Mouse (Mus musculus) kidney, adult 11 months (tissue): ENCODE results near the gene Iqcj.

Experiments
- DNase-seq: peaks from one replicate; pipeline ENCODE4 v3.0.0; 2022

The Iqcj gene

GRCm38 (mm10) chr3:67892026-67892705, at the start of gene Iqcj, which contains the start of gene Iqschfp:
Gene Iqcj, plus strand, starts transcription at chr3:67892220.
Gene Iqschfp, plus strand, starts transcription at chr3:67892232.
- no peak for DNase-seq

GRCm38 (mm10) chr3:67852397-67852796, 39.6 kb upstream of the Iqcj start:
- no peak for DNase-seq

- DNase-seq = no peak
Measured at GRCm38 (mm10) chr3:67861524-67861923, 30.5 kb upstream of the Iqcj start.

- no peak for DNase-seq
Measured at GRCm38 (mm10) chr3:67867420-67868065, 24.5 kb upstream of the Iqcj start.

GRCm38 (mm10) chr3:67869424-67869823, 22.6 kb upstream of the Iqcj start:
- DNase-seq = no peak

- no peak for DNase-seq
Measured at GRCm38 (mm10) chr3:67877253-67877652, 14.8 kb upstream of the Iqcj start.

- no peak for DNase-seq
Measured at GRCm38 (mm10) chr3:67884335-67884734, 7.7 kb upstream of the Iqcj start.

GRCm38 (mm10) chr3:67886176-67886575, 5.8 kb upstream of the Iqcj start:
- DNase-seq = no peak

GRCm38 (mm10) chr3:67887251-67887650, 4.8 kb upstream of the Iqcj start:
- no peak for DNase-seq

GRCm38 (mm10) chr3:67892768-67893167, 748 bp downstream of the Iqcj start:
- no peak for DNase-seq

- DNase-seq = no peak
Measured at GRCm38 (mm10) chr3:67902517-67902916, 10.5 kb downstream of the Iqcj start.

GRCm38 (mm10) chr3:67908586-67908985, 16.6 kb downstream of the Iqcj start:
- no peak for DNase-seq

- DNase-seq = no peak
Measured at GRCm38 (mm10) chr3:67918098-67918497, 26.1 kb downstream of the Iqcj start.

- DNase-seq = no peak
Measured at GRCm38 (mm10) chr3:67918634-67919259, 26.7 kb downstream of the Iqcj start.

- no peak for DNase-seq
Measured at GRCm38 (mm10) chr3:67923095-67923494, 31.1 kb downstream of the Iqcj start.

GRCm38 (mm10) chr3:67925453-67925852, 33.4 kb downstream of the Iqcj start:
- no peak for DNase-seq

GRCm38 (mm10) chr3:67930424-67931133, 38.6 kb downstream of the Iqcj start:
- DNase-seq = no peak

GRCm38 (mm10) chr3:67931181-67931580, 39.2 kb downstream of the Iqcj start:
- DNase-seq = no peak

- DNase-seq = no peak
Measured at GRCm38 (mm10) chr3:67931914-67932313, 39.9 kb downstream of the Iqcj start.

GRCm38 (mm10) chr3:67935829-67936228, 43.8 kb downstream of the Iqcj start:
- DNase-seq = no peak

- DNase-seq = no peak
Measured at GRCm38 (mm10) chr3:67947000-67947399, 55.0 kb downstream of the Iqcj start.

GRCm38 (mm10) chr3:67952517-67952940, 60.5 kb downstream of the Iqcj start:
- DNase-seq = no peak

- no peak for DNase-seq
Measured at GRCm38 (mm10) chr3:67954459-67955065, 62.5 kb downstream of the Iqcj start.
